Mouse (Mus musculus): ENCODE measurements around the gene Sart1. TPM values are rescaled to one million over a fixed set of nuclear protein-coding genes. Genes with fewer than 3 reads are reported as not detected.
A peak's percentile ranks its signal among the peaks of the same experiment; 100 is the strongest.

The Sart1 gene
- 15.8 and 17.4 TPM in 2 replicates for polyA plus RNA-seq (2012)

DNA sequence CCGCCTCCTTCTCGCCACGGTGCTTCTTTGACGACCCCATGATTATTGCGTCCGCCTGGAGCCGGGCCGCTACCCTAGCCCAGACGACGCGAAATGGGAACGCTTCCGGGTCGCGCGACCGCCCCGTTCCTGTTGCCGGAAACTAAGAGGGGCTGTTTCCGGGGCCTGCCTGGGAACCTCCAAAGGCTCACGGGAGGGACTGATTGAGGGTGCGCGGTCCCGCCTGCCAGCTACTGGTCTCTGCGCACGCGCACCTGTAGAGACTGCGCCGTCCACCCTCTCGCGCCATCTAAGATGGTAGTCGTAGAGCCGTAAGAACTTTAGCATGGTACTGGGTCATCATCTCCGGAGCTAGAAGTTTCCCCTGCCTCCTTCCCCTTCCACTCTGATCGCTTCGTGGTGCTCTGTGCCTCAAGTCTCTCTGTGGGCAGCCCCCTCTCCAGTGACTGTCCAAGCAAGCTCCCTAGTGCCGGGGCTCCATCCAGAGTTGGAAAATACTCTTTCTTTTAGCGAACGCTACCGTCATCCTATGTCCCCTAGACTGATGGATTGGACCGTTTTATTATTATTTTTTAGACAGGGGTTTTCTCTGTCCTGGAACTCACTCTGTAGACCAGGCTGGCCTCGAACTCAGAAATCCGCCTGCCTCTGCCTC is at the start of gene Sart1:
TSS of gene Sart1 (minus strand) at position 116 of the 655 bp plus-strand sequence.
- peaks cover 33% of the 10 kb centered on the region for H3K36me3 ChIP-seq (ENCODE audit: control insufficient read depth)
- TF ChIP-seq GATA1 (IDR thresholded peaks at IDR 0.05; ENCODE audit: low read length) (no peak), TAL1 (IDR thresholded peaks at IDR 0.05; ENCODE audit: low read length) (no peak)
- peak within 1 kb of the TSS; percentile 100 for H3K4me3 ChIP-seq (replicated peaks)
- no peaks in the 10 kb centered on the region for H3K27me3 ChIP-seq (ENCODE audit: control insufficient read depth)
- peaks cover 53% of the 10 kb centered on the region for H3K4me1 ChIP-seq (ENCODE audit: control insufficient read depth)
- H3K9me3 ChIP-seq (ENCODE audit: control insufficient read depth, low read length), result no peaks in the 10 kb centered on the region

GRCm38 (mm10) chr19:5433951-5434350 is 45.4 kb upstream of the Sart1 start:
- Histone ChIP-seq H3K4me3 (replicated peaks) (no peak overlapping the region), H3K9me3 (ENCODE audit: control insufficient read depth, low read length) (no peaks in the 10 kb centered on the region), H3K4me1 (ENCODE audit: control insufficient read depth) (peaks cover 11% of the 10 kb centered on the region), H3K36me3 (ENCODE audit: control insufficient read depth) (no peaks in the 10 kb centered on the region), H3K27me3 (ENCODE audit: control insufficient read depth) (peaks cover 16% of the 10 kb centered on the region)
- TF ChIP-seq TAL1 (IDR thresholded peaks at IDR 0.05; ENCODE audit: low read length) (no peak), GATA1 (IDR thresholded peaks at IDR 0.05; ENCODE audit: low read length) (no peak)

- no peak for TF ChIP-seq TAL1 (IDR thresholded peaks at IDR 0.05; ENCODE audit: low read length)
- TF ChIP-seq GATA1 (IDR thresholded peaks at IDR 0.05; ENCODE audit: low read length), result no peak
- Histone ChIP-seq H3K9me3 (ENCODE audit: control insufficient read depth, low read length) (no peaks in the 10 kb centered on the region), H3K4me3 (replicated peaks) (peak overlapping the region; percentile 45), H3K36me3 (ENCODE audit: control insufficient read depth) (no peaks in the 10 kb centered on the region), H3K4me1 (ENCODE audit: control insufficient read depth) (peaks cover 11% of the 10 kb centered on the region), H3K27me3 (ENCODE audit: control insufficient read depth) (peaks cover 16% of the 10 kb centered on the region)
Observed at GRCm38 (mm10) chr19:5432992-5433852, 44.7 kb upstream of the Sart1 start.

DNA sequence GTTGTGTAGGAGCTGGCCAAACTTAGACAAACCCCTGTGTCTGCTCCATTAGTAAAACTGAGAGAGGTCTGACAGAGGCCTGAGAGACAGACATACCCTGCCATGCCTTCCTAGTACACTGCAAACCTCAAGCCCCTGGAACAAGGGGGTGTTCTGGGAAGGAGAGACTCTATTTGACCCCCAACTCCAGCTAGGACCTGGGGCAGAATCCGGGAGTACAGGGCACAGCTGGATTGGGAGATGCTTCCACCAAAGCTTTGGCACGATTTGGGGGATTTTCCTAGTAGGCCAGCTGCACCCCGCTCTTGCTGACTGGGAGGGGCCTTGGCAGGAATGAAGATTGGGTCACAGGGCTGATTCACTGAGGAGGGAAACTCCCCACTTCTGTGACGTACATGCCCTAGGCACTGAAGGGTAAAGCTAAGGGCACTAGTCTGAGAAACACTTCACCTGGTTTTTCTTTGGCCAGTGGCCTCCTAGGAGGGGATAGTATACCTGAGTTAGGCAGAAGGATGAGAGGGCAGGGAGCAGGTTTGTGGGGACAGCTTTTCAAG is 43.5 kb upstream of the Sart1 start:
- no peaks in the 10 kb centered on the region for H3K9me3 ChIP-seq (ENCODE audit: control insufficient read depth, low read length)
- no peak overlapping the region for H3K4me3 ChIP-seq (replicated peaks)
- peaks cover 12% of the 10 kb centered on the region for H3K4me1 ChIP-seq (ENCODE audit: control insufficient read depth)
- peaks cover 13% of the 10 kb centered on the region for H3K27me3 ChIP-seq (ENCODE audit: control insufficient read depth)
- peaks cover 5% of the 10 kb centered on the region for H3K36me3 ChIP-seq (ENCODE audit: control insufficient read depth)
- no peak for TF ChIP-seq GATA1 (IDR thresholded peaks at IDR 0.05; ENCODE audit: low read length)
- TF ChIP-seq TAL1 (IDR thresholded peaks at IDR 0.05; ENCODE audit: low read length), result no peak

DNA sequence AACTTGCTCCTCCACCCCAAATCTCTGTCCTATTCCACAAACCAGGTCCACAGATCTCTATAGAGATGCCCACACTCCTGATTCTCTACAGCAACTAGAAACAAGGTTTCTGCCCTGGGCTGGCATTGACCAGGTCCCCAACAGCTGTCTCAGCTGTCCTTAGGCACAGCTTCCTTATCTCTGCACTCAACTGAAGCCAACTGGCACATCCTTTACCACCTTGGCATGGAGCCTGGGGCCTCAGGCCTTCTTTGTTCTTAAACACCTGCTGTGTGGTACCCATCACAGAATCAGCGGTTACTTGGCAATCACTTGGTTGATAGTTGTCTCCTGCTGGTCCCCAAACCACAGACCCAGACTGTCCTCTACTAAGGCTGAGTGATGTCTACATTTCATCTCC is 41.9 kb upstream of the Sart1 start:
- Histone ChIP-seq H3K9me3 (ENCODE audit: control insufficient read depth, low read length) (no peaks in the 10 kb centered on the region), H3K27me3 (ENCODE audit: control insufficient read depth) (peaks cover 10% of the 10 kb centered on the region), H3K4me3 (replicated peaks) (no peak overlapping the region), H3K36me3 (ENCODE audit: control insufficient read depth) (peaks cover 17% of the 10 kb centered on the region), H3K4me1 (ENCODE audit: control insufficient read depth) (peaks cover 28% of the 10 kb centered on the region)
- TF ChIP-seq GATA1 (IDR thresholded peaks at IDR 0.05; ENCODE audit: low read length) (no peak), TAL1 (IDR thresholded peaks at IDR 0.05; ENCODE audit: low read length) (no peak)

GRCm38 (mm10) chr19:5429806-5430205 is 41.3 kb upstream of the Sart1 start:
- Histone ChIP-seq H3K4me1 (ENCODE audit: control insufficient read depth) (peaks cover 30% of the 10 kb centered on the region), H3K4me3 (replicated peaks) (no peak overlapping the region), H3K9me3 (ENCODE audit: control insufficient read depth, low read length) (no peaks in the 10 kb centered on the region), H3K27me3 (ENCODE audit: control insufficient read depth) (peaks cover 7% of the 10 kb centered on the region), H3K36me3 (ENCODE audit: control insufficient read depth) (peaks cover 17% of the 10 kb centered on the region)
- TF ChIP-seq GATA1 (IDR thresholded peaks at IDR 0.05; ENCODE audit: low read length) (no peak), TAL1 (IDR thresholded peaks at IDR 0.05; ENCODE audit: low read length) (no peak)

DNA sequence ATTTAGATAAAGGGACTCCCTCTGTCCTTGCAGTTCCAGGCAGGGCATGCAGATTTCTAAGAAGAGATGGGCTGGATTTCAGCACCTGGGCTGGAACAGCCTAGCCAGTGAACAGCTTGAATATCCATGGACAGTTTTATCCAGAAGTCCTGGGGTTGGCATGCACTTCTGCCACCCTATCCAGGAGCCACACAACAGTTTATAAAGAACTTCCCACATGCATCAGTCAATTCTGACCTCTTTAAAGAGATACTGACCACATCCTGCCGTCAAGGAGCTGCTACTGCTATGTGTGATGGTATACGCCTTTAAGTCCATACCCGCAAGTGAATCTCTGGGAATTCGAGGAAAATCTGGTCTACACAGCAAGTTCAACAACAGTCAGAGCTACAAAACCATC is 40.7 kb upstream of the Sart1 start:
- H3K27me3 ChIP-seq (ENCODE audit: control insufficient read depth), result peaks cover 3% of the 10 kb centered on the region
- H3K4me1 ChIP-seq (ENCODE audit: control insufficient read depth), result peaks cover 33% of the 10 kb centered on the region
- no peaks in the 10 kb centered on the region for H3K9me3 ChIP-seq (ENCODE audit: control insufficient read depth, low read length)
- peaks cover 17% of the 10 kb centered on the region for H3K36me3 ChIP-seq (ENCODE audit: control insufficient read depth)
- H3K4me3 ChIP-seq (replicated peaks), result no peak overlapping the region
- TF ChIP-seq GATA1 (IDR thresholded peaks at IDR 0.05; ENCODE audit: low read length) (no peak), TAL1 (IDR thresholded peaks at IDR 0.05; ENCODE audit: low read length) (no peak)

GRCm38 (mm10) chr19:5428083-5428482 is 39.6 kb upstream of the Sart1 start:
- Histone ChIP-seq H3K36me3 (ENCODE audit: control insufficient read depth) (peaks cover 23% of the 10 kb centered on the region), H3K4me1 (ENCODE audit: control insufficient read depth) (peaks cover 33% of the 10 kb centered on the region), H3K4me3 (replicated peaks) (no peak overlapping the region), H3K27me3 (ENCODE audit: control insufficient read depth) (no peaks in the 10 kb centered on the region), H3K9me3 (ENCODE audit: control insufficient read depth, low read length) (no peaks in the 10 kb centered on the region)
- TF ChIP-seq GATA1 (IDR thresholded peaks at IDR 0.05; ENCODE audit: low read length) (no peak), TAL1 (IDR thresholded peaks at IDR 0.05; ENCODE audit: low read length) (no peak)
